Mouse (Mus musculus) spleen, adult 2 months (tissue): ENCODE measurements around the gene Syt14.

Experiments
- CTCF ChIP-seq: fragments of 200-500 bp; IDR thresholded peaks from 2 replicates; pipeline ENCODE4 v1.5.1; 2011; ENCODE audit warnings: mild to moderate bottlenecking, inconsistent platforms; ENCODE audit not compliant: insufficient read depth, insufficient read length, insufficient replicate concordance; ENCODE audit errors: extremely low read depth
- POLR2A ChIP-seq: fragments of 200-500 bp; IDR thresholded peaks from 2 replicates; pipeline ENCODE4 v1.6.1; 2011; ENCODE audit warnings: low read depth, low read length, inconsistent platforms

- no peak for TF ChIP-seq CTCF
- no peak for TF ChIP-seq POLR2A
Measured at GRCm38 (mm10) chr1:193034951-193035370, 614 bp downstream of the Syt14 start.
